Mouse (Mus musculus) ES-Bruce4 (cell line): Measurements from ENCODE around the gene Scfd2.
A peak's percentile ranks its signal among the peaks of the same experiment; 100 is the strongest.

Source experiments
- CTCF ChIP-seq: IDR thresholded peaks from one replicate; pipeline ENCODE4 v1.8.1; 2011; ENCODE audit warnings: low read depth, low read length
- POLR2A ChIP-seq: IDR thresholded peaks from one replicate; pipeline ENCODE4 v1.8.1; 2011; ENCODE audit warnings: low read length; ENCODE audit not compliant: insufficient read depth

DNA sequence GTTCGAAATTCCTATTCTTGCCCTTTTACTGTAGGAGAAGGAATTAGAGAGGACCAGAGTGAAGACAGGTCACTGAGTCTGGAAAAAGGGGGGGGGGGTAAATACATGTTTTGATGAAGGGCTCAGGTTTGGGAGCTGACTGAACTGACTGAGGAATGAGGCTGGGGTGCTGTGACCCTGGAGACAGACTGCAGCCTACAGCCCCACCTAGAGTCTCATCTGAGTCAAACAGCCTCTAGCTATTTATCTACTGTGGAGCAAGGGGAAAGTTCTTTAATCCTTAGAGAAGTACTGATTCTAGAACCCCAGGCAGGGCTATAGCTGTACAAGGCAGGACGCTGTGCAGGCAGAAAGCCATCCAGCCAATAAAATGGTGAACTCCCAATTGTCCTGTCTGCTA, 239.5 kb downstream of the Scfd2 start:
- TF ChIP-seq POLR2A: no peak
- peak; percentile 42 for TF ChIP-seq CTCF
